Mouse (Mus musculus): Measurements from ENCODE around the gene Atg16l1. TPM values are rescaled to one million over a fixed set of nuclear protein-coding genes. Genes with fewer than 3 reads are reported as not detected.

The Atg16l1 gene
- total and polyA plus RNA-seq, 2 experiments from 2014 or later, result 19.6 to 37.1 TPM

- Histone ChIP-seq H3K9ac (replicated peaks; ENCODE audit: low read depth, low read length) (no peak overlapping the region), H3K9me3 (replicated peaks; ENCODE audit: control insufficient read depth, low read length) (no peaks in the 10 kb centered on the region), H3K27ac (ENCODE audit: low read depth) (peak overlapping the region; percentile 65; the same call in 1 of the 2 replicates), H3K36me3 (replicated peaks; ENCODE audit: control insufficient read depth, insufficient read depth, low read length) (no peaks in the 10 kb centered on the region), H3K4me2 (ENCODE audit: low read depth, low read length) (no peak overlapping the region), H3K27me3 (ENCODE audit: control insufficient read depth, insufficient read depth, low read length) (no peaks in the 10 kb centered on the region), H3K4me1 (ENCODE audit: control insufficient read depth, insufficient read depth) (peaks cover 6% of the 10 kb centered on the region; the same call in 1 of the 2 replicates), H3K4me3 (ENCODE audit: low read depth, low read length) (no peak overlapping the region)
- peak; percentile 41 for ATAC-seq (ENCODE audit: insufficient read depth, low read depth)
- DNase-seq (ENCODE audit: low spot score), result no peak
- 49% methylated on average over 6 of the region's 6 CpGs for WGBS
- TF ChIP-seq CTCF (IDR thresholded peaks at IDR 0.05; ENCODE audit: low read depth) (no peak), EP300 (IDR thresholded peaks at IDR 0.05; ENCODE audit: low read depth) (no peak)
These were observed 74.0 kb downstream of the Atg16l1 start for GRCm38 (mm10) chr1:87829621-87830211.

GRCm38 (mm10) chr1:87836453-87836852, 80.8 kb downstream of the Atg16l1 start:
- 59% methylated on average over 1 of the region's 1 CpGs for WGBS
- Histone ChIP-seq H3K27ac (ENCODE audit: low read depth) (no peak overlapping the region), H3K27me3 (ENCODE audit: control insufficient read depth, insufficient read depth, low read length) (no peaks in the 10 kb centered on the region), H3K4me3 (ENCODE audit: low read depth, low read length) (no peak overlapping the region), H3K9ac (replicated peaks; ENCODE audit: low read depth, low read length) (no peak overlapping the region), H3K36me3 (replicated peaks; ENCODE audit: control insufficient read depth, insufficient read depth, low read length) (no peaks in the 10 kb centered on the region), H3K9me3 (replicated peaks; ENCODE audit: control insufficient read depth, low read length) (no peaks in the 10 kb centered on the region), H3K4me1 (ENCODE audit: control insufficient read depth, insufficient read depth) (no peaks in the 10 kb centered on the region), H3K4me2 (ENCODE audit: low read depth, low read length) (no peak overlapping the region)
- no peak for TF ChIP-seq EP300 (IDR thresholded peaks at IDR 0.05; ENCODE audit: low read depth)
- TF ChIP-seq CTCF (IDR thresholded peaks at IDR 0.05; ENCODE audit: low read depth), result no peak
- no peak for DNase-seq (ENCODE audit: low spot score)
- ATAC-seq (ENCODE audit: insufficient read depth, low read depth), result no peak

GRCm38 (mm10) chr1:87837018-87837417, 81.3 kb downstream of the Atg16l1 start:
- DNase-seq (ENCODE audit: low spot score), result no peak
- TF ChIP-seq CTCF (IDR thresholded peaks at IDR 0.05; ENCODE audit: low read depth), result no peak
- no peak for TF ChIP-seq EP300 (IDR thresholded peaks at IDR 0.05; ENCODE audit: low read depth)
- no peak overlapping the region for H3K4me2 ChIP-seq (ENCODE audit: low read depth, low read length)
- WGBS, result 53% methylated on average over 5 of the region's 5 CpGs
- no peaks in the 10 kb centered on the region for H3K4me1 ChIP-seq (ENCODE audit: control insufficient read depth, insufficient read depth)
- no peaks in the 10 kb centered on the region for H3K27me3 ChIP-seq (ENCODE audit: control insufficient read depth, insufficient read depth, low read length)
- no peak overlapping the region for H3K9ac ChIP-seq (replicated peaks; ENCODE audit: low read depth, low read length)
- H3K36me3 ChIP-seq (replicated peaks; ENCODE audit: control insufficient read depth, insufficient read depth, low read length), result no peaks in the 10 kb centered on the region
- H3K27ac ChIP-seq (ENCODE audit: low read depth), result no peak overlapping the region
- H3K9me3 ChIP-seq (replicated peaks; ENCODE audit: control insufficient read depth, low read length), result no peaks in the 10 kb centered on the region
- ATAC-seq (ENCODE audit: insufficient read depth, low read depth), result no peak
- H3K4me3 ChIP-seq (ENCODE audit: low read depth, low read length), result no peak overlapping the region

DNA sequence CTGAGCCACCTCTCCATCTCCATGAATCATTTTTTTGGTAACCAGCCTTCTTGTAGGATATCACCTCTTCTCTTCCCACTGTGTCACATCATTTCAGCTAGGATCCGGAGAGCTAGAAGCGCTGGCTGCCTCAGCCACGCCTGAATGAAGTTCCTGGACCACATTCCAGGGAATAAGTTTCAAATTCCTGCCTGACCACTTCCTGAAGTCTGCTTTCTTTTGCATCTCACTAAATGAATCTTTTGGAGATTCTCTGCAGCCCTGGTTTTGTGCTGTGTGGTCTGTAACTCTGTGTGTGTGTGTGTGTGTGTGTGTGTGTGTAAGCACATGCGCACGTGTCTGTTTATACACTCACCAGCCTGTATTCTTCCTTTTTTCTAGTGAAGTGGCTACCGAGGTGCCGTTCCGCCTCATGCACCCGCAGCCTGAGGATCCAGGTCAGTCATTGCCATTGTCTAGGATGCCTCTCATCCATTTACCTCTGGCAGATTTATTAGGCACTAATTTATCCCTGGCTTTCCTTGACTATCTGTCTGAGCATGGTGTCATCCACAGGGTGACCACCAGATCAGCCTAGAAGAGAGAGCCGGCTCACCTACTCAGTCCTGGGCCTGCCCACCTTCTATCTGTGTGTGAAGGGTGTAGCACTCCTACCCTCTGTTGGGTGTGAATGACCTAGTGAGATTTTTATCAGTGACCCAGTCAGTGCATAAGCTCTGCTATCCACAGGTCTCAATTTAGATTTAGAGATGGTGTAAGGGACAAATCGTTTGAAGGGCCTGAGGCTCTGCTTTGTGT, 84.9 kb downstream of the Atg16l1 start:
- 70% methylated on average over 11 of the region's 11 CpGs for WGBS
- no peak for DNase-seq (ENCODE audit: low spot score)
- H3K27ac ChIP-seq (ENCODE audit: low read depth), result no peak overlapping the region
- H3K4me2 ChIP-seq (ENCODE audit: low read depth, low read length), result no peak overlapping the region
- no peaks in the 10 kb centered on the region for H3K9me3 ChIP-seq (replicated peaks; ENCODE audit: control insufficient read depth, low read length)
- TF ChIP-seq CTCF (IDR thresholded peaks at IDR 0.05; ENCODE audit: low read depth) (no peak), EP300 (IDR thresholded peaks at IDR 0.05; ENCODE audit: low read depth) (no peak)
- no peaks in the 10 kb centered on the region for H3K4me1 ChIP-seq (ENCODE audit: control insufficient read depth, insufficient read depth)
- H3K27me3 ChIP-seq (ENCODE audit: control insufficient read depth, insufficient read depth, low read length), result no peaks in the 10 kb centered on the region
- H3K36me3 ChIP-seq (replicated peaks; ENCODE audit: control insufficient read depth, insufficient read depth, low read length), result no peaks in the 10 kb centered on the region
- ATAC-seq (ENCODE audit: insufficient read depth, low read depth), result no peak
- no peak overlapping the region for H3K9ac ChIP-seq (replicated peaks; ENCODE audit: low read depth, low read length)
- H3K4me3 ChIP-seq (ENCODE audit: low read depth, low read length), result no peak overlapping the region

Other genes starting within 250 kb of the Atg16l1 start
- gene Neu2, start 246.0 kb upstream of the Atg16l1 start, total RNA-seq (2014; rRNA removed; ENCODE audit: low replicate concordance), result not detected in 2 replicates
- 0.23 TPM in 1 of 2 replicates, not detected in the other for gene Neu2, start 246.0 kb upstream of the Atg16l1 start, polyA plus RNA-seq (2015; fragmentation: Nextera tagmentation; extraction: Ambion mirVana)
- not detected in 2 replicates for gene Ngef, start 182.0 kb upstream of the Atg16l1 start, total RNA-seq (2014; rRNA removed; ENCODE audit: low replicate concordance)
- gene Ngef, start 182.0 kb upstream of the Atg16l1 start, polyA plus RNA-seq (2015; fragmentation: Nextera tagmentation; extraction: Ambion mirVana), result 0.05 and 0.26 TPM in 2 replicates
- 9.9 and 66.4 TPM in 2 replicates for gene Inpp5d, start 135.6 kb upstream of the Atg16l1 start, total RNA-seq (2014; rRNA removed; ENCODE audit: low replicate concordance)
- gene Inpp5d, start 135.6 kb upstream of the Atg16l1 start, polyA plus RNA-seq (2015; fragmentation: Nextera tagmentation; extraction: Ambion mirVana), result 3.2 and 5.0 TPM in 2 replicates
- 0.11 TPM in 1 of 2 replicates, not detected in the other for gene Sag, start 47.8 kb downstream of the Atg16l1 start, total RNA-seq (2014; rRNA removed; ENCODE audit: low replicate concordance)
- gene Sag, start 47.8 kb downstream of the Atg16l1 start, polyA plus RNA-seq (2015; fragmentation: Nextera tagmentation; extraction: Ambion mirVana), result 0.31 and 0.40 TPM in 2 replicates
- gene Dgkd, start 97.4 kb downstream of the Atg16l1 start, total RNA-seq (2014; rRNA removed; ENCODE audit: low replicate concordance), result 37.3 and 40.5 TPM in 2 replicates
- 12.4 and 14.1 TPM in 2 replicates for gene Dgkd, start 97.4 kb downstream of the Atg16l1 start, polyA plus RNA-seq (2015; fragmentation: Nextera tagmentation; extraction: Ambion mirVana)